Mouse (Mus musculus): Measurements from ENCODE around the gene Nudt4. TPM values are rescaled to one million over a fixed set of nuclear protein-coding genes. Genes with fewer than 3 reads are reported as not detected.

The Nudt4 gene
- total and polyA plus RNA-seq, 2 experiments from 2014 or later, result 58.5 to 65.9 TPM

DNA sequence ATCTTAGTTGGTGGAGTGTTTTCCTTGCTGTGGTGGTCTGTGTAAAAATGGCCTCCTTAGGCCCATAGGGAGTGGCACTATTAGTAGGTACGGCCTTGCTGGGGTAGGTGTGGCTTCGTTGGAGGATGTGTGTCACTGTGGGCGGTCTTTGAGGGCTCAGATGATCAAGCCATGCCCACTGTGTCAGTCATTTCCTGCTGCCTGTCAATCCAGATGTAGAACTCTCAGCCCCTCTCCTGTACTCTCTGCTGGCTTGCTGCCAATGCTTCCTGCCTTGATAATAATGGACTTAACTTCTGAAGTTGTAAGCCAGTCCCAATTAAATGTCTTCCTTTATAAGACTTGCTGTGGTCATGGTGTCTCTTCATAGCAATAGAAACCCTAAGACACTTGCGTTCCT, 25.2 kb upstream of the Nudt4 start:
- Histone ChIP-seq H3K4me1 (ENCODE audit: insufficient read depth, low read length) (no peaks in the 10 kb centered on the region), H3K4me2 (ENCODE audit: low read depth, low read length, poor library complexity, severe bottlenecking) (no peak overlapping the region), H3K36me3 (ENCODE audit: insufficient read depth, low read length) (no peaks in the 10 kb centered on the region), H3K9me3 (ENCODE audit: low read length) (no peaks in the 10 kb centered on the region), H3K27ac (ENCODE audit: low read depth, low read length) (no peak overlapping the region), H3K27me3 (ENCODE audit: insufficient read depth, low read length) (no peaks in the 10 kb centered on the region), H3K9ac (replicated peaks; ENCODE audit: low read length, poor library complexity, severe bottlenecking) (no peak overlapping the region), H3K4me3 (ENCODE audit: low read depth, low read length) (no peak overlapping the region)
- 98% methylated on average over 4 of the region's 4 CpGs for WGBS
- ATAC-seq (ENCODE audit: low FRiP score) (no peak), DNase-seq (ENCODE audit: low spot score) (no peak)
- TF ChIP-seq CTCF (IDR thresholded peaks at IDR 0.05), result no peak

DNA sequence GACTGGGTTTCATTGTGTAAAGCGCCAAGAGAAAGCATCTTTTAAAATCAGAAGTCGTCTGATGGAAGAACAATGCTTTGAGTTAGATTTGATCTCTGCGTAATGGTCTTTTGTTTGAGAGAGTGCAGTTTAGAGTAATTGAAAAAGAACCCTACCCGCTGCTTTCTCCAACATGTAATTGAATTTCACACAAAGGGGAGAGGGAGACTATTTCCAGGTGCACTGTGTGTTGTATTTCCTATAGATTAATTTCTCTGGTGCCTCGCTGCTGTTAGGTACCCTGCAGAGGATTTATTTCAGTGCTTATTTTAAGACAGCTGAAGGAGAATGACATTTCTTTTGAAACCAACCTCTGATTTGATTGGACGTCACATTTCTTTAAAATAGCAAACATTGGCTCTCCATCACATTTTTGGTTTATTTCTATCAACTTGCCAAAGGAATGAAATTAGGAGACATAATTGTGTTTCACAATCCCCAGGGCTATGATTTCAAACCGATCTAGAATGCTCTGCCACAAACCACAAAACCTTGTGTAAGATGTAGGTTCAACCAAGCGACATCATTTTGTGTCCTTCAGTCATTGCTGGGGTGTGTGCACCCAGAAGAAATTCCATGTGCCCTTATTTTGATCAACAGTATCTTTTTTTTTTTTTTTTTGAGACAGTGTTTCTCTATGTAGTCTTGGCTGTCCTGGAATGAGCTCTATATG, 23.7 kb upstream of the Nudt4 start:
- no peaks in the 10 kb centered on the region for H3K36me3 ChIP-seq (ENCODE audit: insufficient read depth, low read length)
- no peak overlapping the region for H3K9ac ChIP-seq (replicated peaks; ENCODE audit: low read length, poor library complexity, severe bottlenecking)
- TF ChIP-seq CTCF (IDR thresholded peaks at IDR 0.05), result no peak
- H3K4me2 ChIP-seq (ENCODE audit: low read depth, low read length, poor library complexity, severe bottlenecking), result no peak overlapping the region
- no peak overlapping the region for H3K4me3 ChIP-seq (ENCODE audit: low read depth, low read length)
- no peaks in the 10 kb centered on the region for H3K4me1 ChIP-seq (ENCODE audit: insufficient read depth, low read length)
- no peak for ATAC-seq (ENCODE audit: low FRiP score)
- no peaks in the 10 kb centered on the region for H3K27me3 ChIP-seq (ENCODE audit: insufficient read depth, low read length)
- no peak for DNase-seq (ENCODE audit: low spot score)
- no peak overlapping the region for H3K27ac ChIP-seq (ENCODE audit: low read depth, low read length)
- H3K9me3 ChIP-seq (ENCODE audit: low read length), result no peaks in the 10 kb centered on the region
- WGBS, result 46% methylated on average over 8 of the region's 8 CpGs

- Histone ChIP-seq H3K36me3 (ENCODE audit: insufficient read depth, low read length) (no peaks in the 10 kb centered on the region), H3K9me3 (ENCODE audit: low read length) (no peaks in the 10 kb centered on the region), H3K4me3 (ENCODE audit: low read depth, low read length) (no peak overlapping the region), H3K4me2 (ENCODE audit: low read depth, low read length, poor library complexity, severe bottlenecking) (no peak overlapping the region), H3K9ac (replicated peaks; ENCODE audit: low read length, poor library complexity, severe bottlenecking) (no peak overlapping the region), H3K27ac (ENCODE audit: low read depth, low read length) (no peak overlapping the region), H3K27me3 (ENCODE audit: insufficient read depth, low read length) (no peaks in the 10 kb centered on the region), H3K4me1 (ENCODE audit: insufficient read depth, low read length) (no peaks in the 10 kb centered on the region)
- 94% methylated on average over 6 of the region's 6 CpGs for WGBS
- TF ChIP-seq CTCF (IDR thresholded peaks at IDR 0.05), result no peak
- no peak for DNase-seq (ENCODE audit: low spot score)
- ATAC-seq (ENCODE audit: low FRiP score), result no peak
These were observed 21.6 kb upstream of the Nudt4 start for GRCm38 (mm10) chr10:95585554-95585953.

DNA sequence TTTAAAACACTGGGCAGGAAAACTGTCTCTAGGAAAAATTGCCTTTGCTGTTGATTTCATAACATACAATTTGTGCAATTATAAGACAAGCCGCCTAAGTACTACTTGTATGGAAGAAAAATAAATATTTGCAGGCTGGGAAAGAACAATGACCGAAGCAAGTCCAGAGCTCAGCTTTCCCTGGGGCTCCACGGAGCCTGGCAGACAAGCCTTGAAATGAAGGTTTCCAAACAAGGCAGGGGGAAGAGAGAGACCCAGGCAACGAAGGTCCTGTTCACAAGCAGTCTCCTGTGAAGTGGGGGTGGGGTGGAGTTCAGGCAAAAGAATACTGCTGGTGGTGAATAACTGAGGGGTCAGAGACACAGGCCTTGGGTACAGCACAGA, 13.6 kb upstream of the Nudt4 start:
- H3K27ac ChIP-seq (ENCODE audit: low read depth, low read length), result no peak overlapping the region
- ATAC-seq (ENCODE audit: low FRiP score) (no peak), DNase-seq (ENCODE audit: low spot score) (no peak)
- H3K9me3 ChIP-seq (ENCODE audit: low read length), result no peaks in the 10 kb centered on the region
- no peak overlapping the region for H3K4me2 ChIP-seq (ENCODE audit: low read depth, low read length, poor library complexity, severe bottlenecking)
- H3K27me3 ChIP-seq (ENCODE audit: insufficient read depth, low read length), result no peaks in the 10 kb centered on the region
- no peak overlapping the region for H3K9ac ChIP-seq (replicated peaks; ENCODE audit: low read length, poor library complexity, severe bottlenecking)
- no peaks in the 10 kb centered on the region for H3K36me3 ChIP-seq (ENCODE audit: insufficient read depth, low read length)
- no peaks in the 10 kb centered on the region for H3K4me1 ChIP-seq (ENCODE audit: insufficient read depth, low read length)
- no peak overlapping the region for H3K4me3 ChIP-seq (ENCODE audit: low read depth, low read length)
- WGBS, result 29% methylated on average over 4 of the region's 4 CpGs
- no peak for TF ChIP-seq CTCF (IDR thresholded peaks at IDR 0.05)

DNA sequence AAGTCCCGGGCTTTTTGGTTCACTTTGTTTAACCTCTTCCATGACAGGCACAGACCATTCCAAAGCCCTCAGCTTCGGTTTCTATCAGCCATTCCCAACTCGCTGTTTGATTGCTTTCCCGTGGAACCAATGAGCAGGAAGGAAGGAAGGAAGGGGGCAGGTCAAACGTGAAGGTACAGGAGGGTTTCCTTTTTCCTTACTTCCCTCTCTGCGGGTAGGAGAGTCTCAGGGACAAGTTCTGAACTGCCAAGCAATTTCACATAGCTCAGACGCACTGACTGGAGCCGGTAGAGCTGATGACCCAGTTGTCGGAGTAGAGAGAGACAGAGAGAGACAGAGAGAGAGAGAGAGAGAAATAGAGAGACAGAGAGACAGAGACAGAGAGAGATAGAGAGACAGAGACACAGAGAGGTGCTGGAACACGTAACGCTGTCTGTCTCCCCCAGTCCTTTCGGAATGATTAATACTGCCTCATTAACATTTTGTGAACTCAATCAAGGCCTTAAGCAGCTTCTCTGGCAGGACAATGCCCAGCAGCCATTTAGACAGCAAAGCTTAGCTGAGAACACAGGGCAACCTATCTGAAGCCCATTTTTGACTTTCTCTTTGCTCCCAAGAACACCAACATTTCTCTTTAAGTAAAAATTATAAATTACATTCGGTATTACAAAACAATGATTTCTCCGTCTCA, 13.1 kb upstream of the Nudt4 start:
- no peaks in the 10 kb centered on the region for H3K4me1 ChIP-seq (ENCODE audit: insufficient read depth, low read length)
- no peak overlapping the region for H3K9ac ChIP-seq (replicated peaks; ENCODE audit: low read length, poor library complexity, severe bottlenecking)
- no peaks in the 10 kb centered on the region for H3K9me3 ChIP-seq (ENCODE audit: low read length)
- no peak overlapping the region for H3K4me2 ChIP-seq (ENCODE audit: low read depth, low read length, poor library complexity, severe bottlenecking)
- no peaks in the 10 kb centered on the region for H3K36me3 ChIP-seq (ENCODE audit: insufficient read depth, low read length)
- H3K4me3 ChIP-seq (ENCODE audit: low read depth, low read length), result no peak overlapping the region
- no peak for TF ChIP-seq CTCF (IDR thresholded peaks at IDR 0.05)
- no peaks in the 10 kb centered on the region for H3K27me3 ChIP-seq (ENCODE audit: insufficient read depth, low read length)
- ATAC-seq (ENCODE audit: low FRiP score) (no peak), DNase-seq (ENCODE audit: low spot score) (no peak)
- H3K27ac ChIP-seq (ENCODE audit: low read depth, low read length), result no peak overlapping the region
- WGBS, result 51% methylated on average over 14 of the region's 14 CpGs

- no peaks in the 10 kb centered on the region for H3K9me3 ChIP-seq (ENCODE audit: low read length)
- H3K4me3 ChIP-seq (ENCODE audit: low read depth, low read length), result no peak overlapping the region
- ATAC-seq (ENCODE audit: low FRiP score) (no peak), DNase-seq (ENCODE audit: low spot score) (no peak)
- H3K9ac ChIP-seq (replicated peaks; ENCODE audit: low read length, poor library complexity, severe bottlenecking), result no peak overlapping the region
- no peaks in the 10 kb centered on the region for H3K4me1 ChIP-seq (ENCODE audit: insufficient read depth, low read length)
- no peaks in the 10 kb centered on the region for H3K27me3 ChIP-seq (ENCODE audit: insufficient read depth, low read length)
- no peaks in the 10 kb centered on the region for H3K36me3 ChIP-seq (ENCODE audit: insufficient read depth, low read length)
- WGBS, result 67% methylated on average over 10 of the region's 10 CpGs
- H3K4me2 ChIP-seq (ENCODE audit: low read depth, low read length, poor library complexity, severe bottlenecking), result no peak overlapping the region
- H3K27ac ChIP-seq (ENCODE audit: low read depth, low read length), result no peak overlapping the region
- no peak for TF ChIP-seq CTCF (IDR thresholded peaks at IDR 0.05)
These were observed 12.0 kb upstream of the Nudt4 start for GRCm38 (mm10) chr10:95575839-95576380.

Measured in midbrain, postnatal 0 days (tissue).